Mouse (Mus musculus) heart, embryonic 13.5 days (tissue): ENCODE measurements around the gene Pcyt2. TPM values are rescaled to one million over a fixed set of nuclear protein-coding genes. Genes with fewer than 3 reads are reported as not detected.
A peak's percentile ranks its signal among the peaks of the same experiment; 100 is the strongest.

ENCODE experiments used
- ATAC-seq: fragments of 200-750 bp; cut with Nextera tagmentation; 2 replicates; pipeline ENCODE4 v1.8.0; 2017; ENCODE audit warnings: moderate TSS enrichment; ENCODE audit not compliant: insufficient number of reproducible peaks, low FRiP score, low TSS enrichment; ENCODE audit errors: extremely low read depth
- H3K27ac ChIP-seq: fragments of 300-500 bp; sonication (generic); replicated peaks from 2 replicates; pipeline ENCODE4 v1.5.1; 2015; ENCODE audit warnings: moderate library complexity, mild to moderate bottlenecking, inconsistent platforms
- H3K27me3 ChIP-seq: fragments of 300-500 bp; sonication (generic); replicated peaks from 2 replicates; pipeline ENCODE4 v1.6.1; 2015; ENCODE audit warnings: mild to moderate bottlenecking, inconsistent platforms
- H3K36me3 ChIP-seq: fragments of 300-500 bp; sonication (generic); 2 replicates; pipeline ENCODE4 v1.6.1; 2015; ENCODE audit warnings: mild to moderate bottlenecking, inconsistent platforms
- H3K4me1 ChIP-seq: fragments of 300-500 bp; sonication (generic); 2 replicates; pipeline ENCODE4 v1.6.1; 2015; ENCODE audit warnings: inconsistent platforms
- H3K4me2 ChIP-seq: fragments of 300-500 bp; sonication (generic); 2 replicates; pipeline ENCODE4 v1.6.1; 2015; ENCODE audit warnings: inconsistent platforms, mild to moderate bottlenecking, moderate library complexity
- H3K4me3 ChIP-seq: fragments of 300-500 bp; sonication (generic); 2 replicates; pipeline ENCODE4 v1.5.1; 2015; ENCODE audit warnings: moderate library complexity, mild to moderate bottlenecking, inconsistent platforms
- H3K9ac ChIP-seq: fragments of 300-500 bp; sonication (generic); 2 replicates; pipeline ENCODE4 v1.6.1; 2015; ENCODE audit warnings: inconsistent platforms, mild to moderate bottlenecking, moderate library complexity
- H3K9me3 ChIP-seq: fragments of 300-500 bp; sonication (generic); 2 replicates; pipeline ENCODE4 v1.6.1; 2016; ENCODE audit warnings: inconsistent platforms
- WGBS: fragments of 180-500 bp; shearing (Covaris S2); methylation state at CpG from one replicate; pipeline ENCODE4 v1.1.7; 2015; ENCODE audit warnings: mixed read lengths; 5-methylcytosine and 5-hydroxymethylcytosine counted together
- polyA plus RNA-seq: library from polyadenylated mRNA; unstranded; fragments of >200 nt; fragmentation: Nextera tagmentation; extraction: Ambion mirVana; gene quantifications from 2 replicates; pipeline ENCODE4 v1.2.1, GENCODE M21; 2015

Gene Pcyt2
- polyA plus RNA-seq, 1 experiment from 2014 or later: 71.8 TPM

DNA sequence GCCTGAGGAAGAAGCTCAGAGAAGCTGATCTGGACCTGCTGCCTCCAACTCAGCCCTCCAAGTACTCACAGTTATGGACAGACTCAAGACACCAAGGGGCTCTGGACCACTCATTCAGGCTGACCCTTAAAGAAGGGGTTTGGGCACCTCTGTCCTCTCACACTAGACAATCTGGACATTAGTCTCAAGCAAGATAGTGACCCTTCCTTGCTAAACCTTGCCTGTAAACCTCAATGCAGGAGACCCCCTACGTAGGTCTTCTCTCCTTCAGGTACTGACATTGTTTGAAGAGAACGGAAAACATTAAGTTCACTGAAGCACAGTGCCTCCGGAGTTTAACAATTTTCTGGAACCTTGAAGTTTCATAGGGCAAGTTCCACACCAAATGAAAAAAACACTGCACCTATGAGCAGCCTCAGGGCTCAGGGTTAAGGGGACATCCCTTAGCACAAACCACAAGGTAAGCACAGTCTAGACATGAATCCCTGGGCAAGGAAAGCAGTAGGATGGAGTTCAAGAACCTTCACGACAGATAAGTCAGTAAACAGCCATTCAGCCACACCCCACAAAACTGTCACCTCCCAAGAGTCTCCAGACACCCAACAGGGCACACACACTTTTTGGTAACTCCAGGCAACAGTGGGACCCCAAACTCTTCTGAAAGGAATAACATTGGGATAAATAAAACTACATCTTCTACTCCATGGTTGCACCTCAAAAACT, 14.2 kb upstream of the Pcyt2 start:
- no peaks in the 10 kb centered on the region for H3K9me3 ChIP-seq
- H3K27me3 ChIP-seq: no peaks in the 10 kb centered on the region
- ATAC-seq: no peak
- H3K27ac ChIP-seq: peak overlapping the region; percentile 91
- peak overlapping the region; percentile 76 for H3K4me2 ChIP-seq
- 54% methylated on average over 4 of the region's 4 CpGs for WGBS
- H3K36me3 ChIP-seq: peaks cover 26% of the 10 kb centered on the region
- H3K4me3 ChIP-seq: peak overlapping the region; percentile 93
- peaks cover 44% of the 10 kb centered on the region for H3K4me1 ChIP-seq
- peak overlapping the region; percentile 97 for H3K9ac ChIP-seq

DNA sequence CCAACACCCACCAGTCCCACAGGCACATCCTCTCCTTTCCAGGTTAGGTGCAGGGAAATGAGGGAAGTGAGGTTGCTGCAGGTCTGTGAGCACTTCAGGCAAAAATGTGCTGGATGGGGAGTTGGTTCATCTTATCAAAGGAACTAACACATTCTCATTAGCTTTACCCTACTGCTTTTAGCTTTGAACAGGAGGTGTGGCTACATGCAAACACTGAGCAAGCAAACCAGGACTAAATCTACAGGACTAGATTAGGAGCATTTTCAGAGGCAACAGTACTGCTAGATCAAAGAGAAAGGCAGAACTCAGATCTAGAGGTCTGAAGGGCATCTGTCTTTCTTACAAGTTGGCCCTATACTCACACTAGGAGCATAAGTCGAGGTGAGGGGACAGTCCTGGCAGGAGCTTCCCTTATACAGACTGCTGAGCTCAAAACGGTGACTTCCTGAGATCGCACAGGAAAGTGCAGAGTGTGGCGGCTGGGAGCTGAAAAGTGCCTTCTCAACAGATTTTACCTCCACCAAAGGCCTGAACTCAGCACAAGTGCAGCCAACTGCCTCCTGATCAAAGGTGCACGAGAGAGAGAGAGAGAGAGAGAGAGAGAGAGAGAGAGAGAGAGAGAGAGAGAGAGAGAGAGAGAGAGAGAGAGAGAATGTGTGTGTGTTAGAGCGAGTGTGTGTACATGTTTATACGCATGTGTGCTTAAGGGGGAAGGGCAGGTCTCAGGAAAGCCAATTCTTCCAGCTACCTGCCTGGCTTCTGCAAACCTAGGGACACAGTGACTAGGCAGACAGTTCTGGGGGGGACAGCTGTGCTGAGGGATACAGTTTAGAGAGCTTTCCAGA, 13.4 kb upstream of the Pcyt2 start:
- WGBS: 30% methylated on average over 7 of the region's 7 CpGs
- ATAC-seq: no peak

DNA sequence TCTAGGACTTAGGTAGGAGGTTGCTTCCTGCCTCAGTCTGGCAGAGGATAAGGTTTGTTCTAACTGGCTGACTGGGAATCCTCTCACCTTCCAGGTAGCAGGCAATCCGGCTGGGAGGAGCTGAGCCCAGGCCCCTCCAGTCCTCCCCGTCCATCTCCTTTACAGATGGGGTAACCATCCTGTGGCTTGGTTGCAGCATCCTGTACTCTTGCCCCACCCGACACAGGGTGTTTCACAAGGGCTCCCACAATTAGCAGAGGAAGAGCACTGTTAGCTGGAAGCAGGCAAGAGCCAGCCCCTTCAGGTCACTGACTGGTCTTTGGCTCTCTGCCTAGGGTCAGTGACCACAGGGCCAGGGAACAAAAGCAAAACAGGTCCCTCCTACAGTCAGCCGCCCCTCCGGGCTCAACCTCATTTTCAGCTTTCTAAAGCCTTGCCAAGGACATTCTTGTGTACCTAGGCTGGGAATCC, 12.7 kb upstream of the Pcyt2 start:
- peak overlapping the region; percentile 76 for H3K4me2 ChIP-seq
- H3K4me1 ChIP-seq: peaks cover 48% of the 10 kb centered on the region
- H3K27ac ChIP-seq: peak overlapping the region; percentile 91
- peak overlapping the region; percentile 97 for H3K9ac ChIP-seq
- 39% methylated on average over 5 of the region's 5 CpGs for WGBS
- H3K27me3 ChIP-seq: no peaks in the 10 kb centered on the region
- peak overlapping the region; percentile 93 for H3K4me3 ChIP-seq
- H3K36me3 ChIP-seq: peaks cover 30% of the 10 kb centered on the region
- H3K9me3 ChIP-seq: no peaks in the 10 kb centered on the region
- no peak for ATAC-seq

More for the DNA sequence above, 13.4 kb upstream of the Pcyt2 start:
- no peaks in the 10 kb centered on the region for H3K9me3 ChIP-seq
- no peaks in the 10 kb centered on the region for H3K27me3 ChIP-seq
- H3K27ac ChIP-seq: peak overlapping the region; percentile 91
- H3K4me2 ChIP-seq: peak overlapping the region; percentile 76
- H3K4me3 ChIP-seq: peak overlapping the region; percentile 93
- H3K36me3 ChIP-seq: peaks cover 30% of the 10 kb centered on the region
- peak overlapping the region; percentile 97 for H3K9ac ChIP-seq
- peaks cover 44% of the 10 kb centered on the region for H3K4me1 ChIP-seq

DNA sequence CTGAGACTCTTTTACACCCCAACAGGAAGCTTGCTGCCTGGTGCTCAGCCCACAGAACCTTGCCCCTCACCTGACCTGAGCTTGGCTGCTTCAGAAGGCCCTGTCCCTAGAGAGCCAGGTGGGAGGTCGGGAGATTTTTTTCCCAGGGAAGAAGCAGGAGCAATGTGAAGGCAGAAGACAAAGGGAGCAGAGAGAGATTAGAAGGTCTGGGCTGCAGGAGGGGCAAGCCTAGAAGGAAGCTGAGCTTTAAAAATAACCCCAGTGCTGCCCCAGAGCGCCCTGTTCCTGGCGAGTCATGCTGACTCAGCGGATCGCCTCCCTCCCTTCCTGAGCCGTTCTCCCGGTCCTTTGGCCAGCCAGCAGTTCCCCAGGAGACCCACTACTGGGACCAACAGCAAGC, 12.2 kb upstream of the Pcyt2 start:
- Histone ChIP-seq H3K9ac (peak overlapping the region; percentile 97), H3K4me1 (peaks cover 53% of the 10 kb centered on the region), H3K4me2 (peak overlapping the region; percentile 76), H3K9me3 (no peaks in the 10 kb centered on the region), H3K27ac (peak overlapping the region; percentile 91), H3K4me3 (peak overlapping the region; percentile 93), H3K27me3 (no peaks in the 10 kb centered on the region), H3K36me3 (peaks cover 30% of the 10 kb centered on the region)
- 14% methylated on average over 7 of the region's 7 CpGs for WGBS
- ATAC-seq: peak; percentile 16; the same call in 1 of the 2 replicates

DNA sequence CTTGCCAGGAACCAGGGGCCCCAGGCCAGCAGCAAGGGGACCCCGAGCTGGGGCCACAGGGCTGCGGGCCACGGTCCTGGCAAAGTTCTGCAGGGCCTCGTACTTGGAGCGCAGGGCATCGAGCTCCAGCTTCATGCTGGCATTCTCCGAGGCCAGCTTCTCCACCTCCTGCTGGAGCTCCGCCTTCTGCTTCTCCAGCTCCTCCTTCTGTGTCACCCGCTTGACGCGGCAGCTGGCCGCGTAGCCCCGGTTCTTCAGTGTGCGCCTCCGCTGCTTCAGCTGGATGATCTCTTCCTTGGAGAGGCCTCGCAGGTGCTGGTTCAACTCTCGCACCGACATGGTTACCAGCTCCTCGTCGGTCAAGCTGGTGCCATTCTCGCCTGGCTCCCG, 11.6 kb upstream of the Pcyt2 start:
- peak overlapping the region; percentile 91 for H3K27ac ChIP-seq
- no peaks in the 10 kb centered on the region for H3K9me3 ChIP-seq
- H3K27me3 ChIP-seq: no peaks in the 10 kb centered on the region
- ATAC-seq: no peak
- peaks cover 30% of the 10 kb centered on the region for H3K36me3 ChIP-seq
- H3K4me1 ChIP-seq: peaks cover 52% of the 10 kb centered on the region
- H3K9ac ChIP-seq: peak overlapping the region; percentile 97
- H3K4me2 ChIP-seq: peak overlapping the region; percentile 76
- H3K4me3 ChIP-seq: peak overlapping the region; percentile 93
- WGBS: 78% methylated on average over 23 of the region's 23 CpGs

DNA sequence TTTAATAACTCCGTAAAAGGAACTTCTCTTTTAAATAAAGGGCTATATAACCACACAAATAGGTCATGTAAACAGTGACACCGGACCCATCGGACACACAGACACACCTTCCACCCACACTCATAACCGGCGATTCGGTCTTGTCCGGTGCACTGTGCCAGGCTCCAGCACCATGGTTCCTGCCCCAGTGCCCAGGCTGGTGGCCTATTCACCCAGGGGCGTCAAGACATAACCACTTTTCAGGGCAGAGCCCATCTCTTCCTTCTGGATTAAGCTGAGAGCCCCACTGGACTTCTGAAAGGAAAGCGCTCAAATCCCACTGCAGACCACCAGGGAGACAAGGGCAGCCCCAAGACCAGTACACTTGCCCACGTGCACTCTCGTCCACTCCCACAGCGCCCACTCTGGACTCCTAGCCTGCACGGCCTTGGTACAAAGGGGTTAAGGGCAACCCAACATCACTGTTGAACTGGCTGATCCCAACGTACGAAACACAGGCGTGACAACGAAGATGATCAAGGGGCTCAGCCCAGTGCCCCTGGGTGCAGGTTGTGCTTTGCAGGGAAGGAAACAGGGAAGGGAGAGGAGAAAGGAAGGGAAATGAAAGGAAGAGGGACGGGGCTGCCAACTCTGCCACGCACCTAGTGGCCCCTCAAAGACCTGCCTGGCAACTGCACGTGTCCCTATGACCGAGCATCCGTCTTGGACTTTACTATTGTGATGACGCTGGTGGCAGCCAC, 11.0 kb upstream of the Pcyt2 start:
- H3K4me2 ChIP-seq: peak overlapping the region; percentile 76
- WGBS: 93% methylated on average over 23 of the region's 23 CpGs

DNA sequence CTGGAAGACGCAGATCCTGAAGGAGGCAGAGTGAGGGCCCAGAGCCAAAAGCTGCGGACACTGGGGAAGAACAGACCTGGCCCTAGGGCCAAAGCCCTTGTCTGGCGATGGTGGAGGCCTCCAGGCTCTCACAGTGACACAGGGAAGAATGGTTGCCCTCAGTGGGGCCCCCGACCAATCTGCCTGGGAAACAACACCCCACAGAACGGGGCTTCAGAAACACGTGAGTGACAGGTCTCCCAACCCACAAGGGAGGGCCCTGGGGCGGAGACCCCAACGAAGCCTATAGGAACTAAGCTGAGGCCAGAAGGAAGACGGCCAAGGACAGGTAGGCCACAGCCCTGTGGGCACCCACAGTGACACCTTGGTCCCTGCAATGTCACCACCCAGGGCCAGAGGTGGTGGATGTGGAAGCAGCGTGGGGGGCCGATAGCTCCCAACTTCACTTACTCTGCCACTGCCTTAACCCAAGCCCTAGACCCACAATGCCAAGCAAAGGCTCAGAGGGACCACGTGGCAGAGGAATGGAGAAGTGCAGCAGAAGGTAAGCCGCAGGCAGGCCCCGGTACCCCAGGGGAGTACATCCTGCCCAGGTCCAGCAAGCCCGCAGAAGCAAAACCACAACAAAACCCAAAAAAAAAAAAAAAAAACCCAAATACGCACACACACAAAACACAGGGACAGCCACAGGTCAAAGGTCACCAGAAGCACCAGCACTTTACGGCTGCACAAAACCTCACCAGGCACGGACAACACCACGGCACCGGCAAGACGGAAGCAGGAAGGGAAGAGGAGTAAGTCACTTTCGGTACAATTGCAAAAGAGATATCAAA, 9.9 kb upstream of the Pcyt2 start:
- peaks cover 58% of the 10 kb centered on the region for H3K4me1 ChIP-seq
- H3K9ac ChIP-seq: peak overlapping the region; percentile 24; the same call in 1 of the 2 replicates
- H3K27me3 ChIP-seq: no peaks in the 10 kb centered on the region
- WGBS: 84% methylated on average over 22 of the region's 22 CpGs
- peak overlapping the region; percentile 96; the same call in 1 of the 2 replicates for H3K4me2 ChIP-seq
- ATAC-seq: no peak
- no peak overlapping the region for H3K4me3 ChIP-seq
- H3K9me3 ChIP-seq: no peaks in the 10 kb centered on the region
- no peak overlapping the region for H3K27ac ChIP-seq
- H3K36me3 ChIP-seq: peaks cover 38% of the 10 kb centered on the region

More for the DNA sequence above, 11.0 kb upstream of the Pcyt2 start:
- Histone ChIP-seq H3K4me1 (peaks cover 52% of the 10 kb centered on the region), H3K4me3 (peak overlapping the region; percentile 93), H3K9ac (peak overlapping the region; percentile 97; the same call in 1 of the 2 replicates), H3K27ac (peak overlapping the region; percentile 91; the same call in 1 of the 2 replicates), H3K36me3 (peaks cover 30% of the 10 kb centered on the region), H3K9me3 (no peaks in the 10 kb centered on the region), H3K27me3 (no peaks in the 10 kb centered on the region)
- ATAC-seq: no peak

DNA sequence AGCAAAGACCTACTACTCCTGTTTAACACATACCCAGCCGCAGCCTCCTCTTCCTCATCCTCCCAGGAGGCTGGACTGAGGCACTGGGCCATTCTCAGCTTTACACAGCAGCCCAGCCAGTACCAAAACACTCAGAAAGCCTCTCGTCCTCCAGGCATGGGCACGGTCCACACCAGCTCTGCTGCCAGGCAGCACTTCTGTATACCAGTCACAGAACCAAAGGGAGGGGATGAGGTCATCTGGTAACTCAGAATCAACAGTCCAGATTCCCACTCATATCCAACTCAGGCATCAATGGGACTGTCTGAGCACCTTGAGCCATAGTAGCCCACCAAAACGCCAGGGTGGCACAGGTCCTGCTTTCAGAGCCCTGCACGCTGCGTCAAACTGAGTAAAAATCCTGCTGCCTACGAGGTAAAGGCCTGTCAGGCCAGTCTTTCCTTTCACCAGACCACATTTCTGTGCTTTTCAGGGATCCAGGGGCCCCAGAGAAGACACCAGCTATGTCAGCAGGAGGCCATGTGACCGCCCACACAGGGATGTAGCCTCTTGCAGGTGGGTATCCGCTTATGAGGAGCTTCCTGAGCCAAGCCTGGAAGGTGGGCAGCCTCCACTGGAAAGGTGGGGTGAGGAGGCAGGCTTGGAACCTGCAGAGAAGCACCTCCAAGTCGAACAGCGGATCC, 9.2 kb upstream of the Pcyt2 start:
- H3K9ac ChIP-seq: peak overlapping the region; percentile 24; the same call in 1 of the 2 replicates
- peak overlapping the region; percentile 96; the same call in 1 of the 2 replicates for H3K4me2 ChIP-seq
- H3K27ac ChIP-seq: no peak overlapping the region
- no peaks in the 10 kb centered on the region for H3K27me3 ChIP-seq
- no peak for ATAC-seq
- peaks cover 52% of the 10 kb centered on the region for H3K4me1 ChIP-seq
- H3K4me3 ChIP-seq: 0 out of 2 replicates have a peak overlapping the region, but pooled peaks have one; percentile 1
- WGBS: 85% methylated on average over 11 of the region's 11 CpGs
- H3K9me3 ChIP-seq: no peaks in the 10 kb centered on the region
- peaks cover 46% of the 10 kb centered on the region for H3K36me3 ChIP-seq

DNA sequence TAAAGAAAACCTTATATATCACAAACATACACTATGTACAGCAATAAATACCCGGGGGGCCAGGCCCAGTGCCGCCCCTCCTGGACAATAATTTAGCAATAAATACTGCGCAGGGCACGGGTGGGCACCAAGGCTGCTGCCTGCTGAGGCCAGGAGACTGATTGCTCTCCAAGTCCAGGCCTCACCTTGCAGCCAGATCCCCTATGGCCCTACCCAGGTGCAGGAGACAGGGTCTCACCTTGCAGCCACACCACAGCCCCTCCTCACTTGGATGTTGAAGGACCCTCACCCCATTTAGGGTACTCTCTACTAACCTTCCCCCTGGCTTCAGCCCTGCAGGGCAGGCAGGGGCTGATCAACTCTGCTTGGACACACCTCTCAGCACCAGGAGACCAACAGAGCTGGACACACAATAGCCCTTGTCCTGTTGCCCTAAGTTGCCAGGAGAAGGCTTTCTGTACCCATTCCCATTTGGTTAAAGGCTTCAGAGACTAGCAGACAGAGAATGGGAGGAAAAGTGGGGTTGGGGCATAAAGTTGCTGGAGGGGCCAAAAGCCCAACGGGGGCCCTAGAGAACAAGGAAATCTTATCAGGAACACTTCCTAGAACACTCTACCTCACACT, 7.5 kb upstream of the Pcyt2 start, which contains the start of gene Sirt7:
Gene Sirt7, minus strand, starts transcription at position 89 of the 624 bp plus-strand sequence.
- H3K36me3 ChIP-seq: peaks cover 62% of the 10 kb centered on the region

More for the DNA sequence above, 7.5 kb upstream of the Pcyt2 start, which contains the start of gene Sirt7:
- H3K4me1 ChIP-seq: peaks cover 35% of the 10 kb centered on the region
- ATAC-seq: no peak
- H3K27ac ChIP-seq: peak within 1 kb of the TSS; percentile 78
- no peaks in the 10 kb centered on the region for H3K9me3 ChIP-seq
- 13% methylated on average over 5 of the region's 5 CpGs for WGBS
- peak within 1 kb of the TSS; percentile 99 for H3K4me3 ChIP-seq
- no peaks in the 10 kb centered on the region for H3K27me3 ChIP-seq
- peak within 1 kb of the TSS; percentile 90 for H3K9ac ChIP-seq
- peak within 1 kb of the TSS; percentile 96 for H3K4me2 ChIP-seq
